Mouse (Mus musculus) embryo, embryonic 11 days (tissue): ENCODE measurements around the gene Perm1.
A peak's percentile ranks its signal among the peaks of the same experiment; 100 is the strongest.

Experiments
- DNase-seq: peaks from one replicate; pipeline ENCODE4 v3.0.0-alpha.2; 2015

The Perm1 gene

GRCm38 (mm10) chr4:156202462-156202893, 13.2 kb upstream of the Perm1 start:
- peak; percentile 28 for DNase-seq

- peak; percentile 88 for DNase-seq
These were observed 12.7 kb upstream of the Perm1 start, which contains the start of gene AW011738 for GRCm38 (mm10) chr4:156203001-156203412. AW011738 (plus strand) TSS chr4:156203304.

- DNase-seq, result peak; percentile 45
These were observed 12.1 kb upstream of the Perm1 start for GRCm38 (mm10) chr4:156203413-156204131.

- DNase-seq, result no peak
These were observed 6.8 kb upstream of the Perm1 start for GRCm38 (mm10) chr4:156208872-156209271.

- no peak for DNase-seq
These were observed 5.6 kb upstream of the Perm1 start for GRCm38 (mm10) chr4:156209963-156210635.

- no peak for DNase-seq
These were observed 2.5 kb upstream of the Perm1 start for GRCm38 (mm10) chr4:156213134-156213533.

- no peak for DNase-seq
These were observed 528 bp downstream of the Perm1 start for GRCm38 (mm10) chr4:156216196-156216595.

GRCm38 (mm10) chr4:156217022-156217669, 1.5 kb downstream of the Perm1 start:
- no peak for DNase-seq

- DNase-seq, result no peak
These were observed 2.2 kb downstream of the Perm1 start for GRCm38 (mm10) chr4:156217838-156218237.

GRCm38 (mm10) chr4:156219936-156220335, 4.3 kb downstream of the Perm1 start:
- no peak for DNase-seq

GRCm38 (mm10) chr4:156224276-156224675, 8.6 kb downstream of the Perm1 start:
- no peak for DNase-seq

- DNase-seq, result no peak
These were observed 12.2 kb downstream of the Perm1 start for GRCm38 (mm10) chr4:156227752-156228392.

GRCm38 (mm10) chr4:156228393-156229024, 12.8 kb downstream of the Perm1 start:
- no peak for DNase-seq

- DNase-seq, result peak; percentile 60
These were observed 18.4 kb downstream of the Perm1 start for GRCm38 (mm10) chr4:156234021-156234501.

- peak; percentile 92 for DNase-seq
These were observed 19.1 kb downstream of the Perm1 start, which contains the start of gene Plekhn1 for GRCm38 (mm10) chr4:156234701-156235213. Plekhn1 (minus strand) TSS chr4:156234857.

- peak; percentile 71 for DNase-seq
These were observed 19.7 kb downstream of the Perm1 start for GRCm38 (mm10) chr4:156235360-156235770.

- DNase-seq, result peak; percentile 97
These were observed 20.3 kb downstream of the Perm1 start, which contains the start of gene Noc2l for GRCm38 (mm10) chr4:156235808-156236533. Noc2l (plus strand) TSS chr4:156236010.

GRCm38 (mm10) chr4:156236651-156237447, 21.2 kb downstream of the Perm1 start:
- DNase-seq, result peak; percentile 62

- DNase-seq, result no peak
These were observed 33.9 kb downstream of the Perm1 start for GRCm38 (mm10) chr4:156249567-156249966.

- no peak for DNase-seq
These were observed 35.4 kb downstream of the Perm1 start for GRCm38 (mm10) chr4:156251081-156251480.
